20 mouse cellular contexts compared by ENCODE assay signal in the genomic region with DNA sequence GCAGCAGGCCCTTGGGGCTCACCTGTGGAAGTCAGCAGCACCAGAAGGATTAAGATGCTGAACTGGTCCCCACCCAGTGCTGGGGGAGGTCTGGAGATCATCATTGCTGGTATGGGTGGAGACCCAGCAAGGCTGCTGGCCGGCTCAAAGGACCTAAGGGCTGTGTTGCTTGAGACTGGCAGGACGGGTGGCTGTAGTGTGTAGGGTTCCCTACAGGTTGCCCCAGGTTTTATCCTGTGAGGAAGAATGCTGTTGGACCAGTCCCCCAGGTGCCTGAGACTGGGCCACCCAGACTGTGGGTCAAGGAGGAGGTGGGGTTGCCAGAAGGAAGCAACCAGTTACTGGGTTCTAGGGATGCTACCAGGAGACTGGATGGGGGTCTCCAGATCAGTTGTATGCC. TPM values are rescaled to one million over a fixed set of nuclear protein-coding genes. Genes with fewer than 3 reads are reported as not detected.
A peak's percentile ranks its signal among the peaks of the same experiment; 100 is the strongest.
DNase-seq lines count a peak whose midpoint lies in the region; ATAC-seq and TF ChIP-seq lines count a peak whose summit lies in the region.
"Had no signal": no experiment of that assay in that cellular context is flagged by ENCODE, and none has a peak within 500 bp of the region (broad histone marks: within the 10 kb centered on the region; RNA-seq: fewer than 3 reads in every experiment).

Gene Prss22, minus strand, starts transcription at position 200 of the 400 bp plus-strand sequence.

- peaks cover 10% of the 10 kb centered on the region; the same call in 1 of the 2 replicates for H3K36me3 ChIP-seq in erythroblast, embryonic 14.5 days (ENCODE audit: control insufficient read depth)
- no peaks in the 10 kb centered on the region for H3K36me3 ChIP-seq in lung, postnatal 0 days (ENCODE audit: insufficient read depth, low read length)
- no peaks in the 10 kb centered on the region for H3K36me3 ChIP-seq in stomach, embryonic 14.5 days (ENCODE audit: control insufficient read depth, insufficient read depth, low read length)
- no peaks in the 10 kb centered on the region for H3K36me3 ChIP-seq in liver, postnatal 0 days (replicated peaks; ENCODE audit: insufficient read depth, low read length)
- no peaks in the 10 kb centered on the region for H3K36me3 ChIP-seq in forebrain, embryonic 14.5 days (ENCODE audit: control insufficient read depth, insufficient read depth, low read length)
- H3K36me3 ChIP-seq: forebrain, embryonic 15.5 days; liver, embryonic 13.5 days; neural tube, embryonic 15.5 days had no signal

- TF ChIP-seq EP300 in lung, postnatal 0 days (IDR thresholded peaks at IDR 0.05): no peak
- TF ChIP-seq EP300 in liver, postnatal 0 days (IDR thresholded peaks at IDR 0.05; ENCODE audit: low read depth): no peak

- no peaks in the 10 kb centered on the region for H3K9me3 ChIP-seq in erythroblast, embryonic 14.5 days (ENCODE audit: control insufficient read depth, low read length)
- no peaks in the 10 kb centered on the region for H3K9me3 ChIP-seq in lung, postnatal 0 days (ENCODE audit: low read length)
- no peaks in the 10 kb centered on the region for H3K9me3 ChIP-seq in stomach, embryonic 14.5 days (ENCODE audit: control insufficient read depth, low read depth, low read length)
- H3K9me3 ChIP-seq in liver, postnatal 0 days (ENCODE audit: low read length): no peaks in the 10 kb centered on the region
- H3K9me3 ChIP-seq in forebrain, embryonic 14.5 days (replicated peaks; ENCODE audit: control insufficient read depth, low read length): no peaks in the 10 kb centered on the region
- H3K9me3 ChIP-seq: forebrain, embryonic 15.5 days; liver, embryonic 13.5 days; neural tube, embryonic 15.5 days had no signal

- H3K27me3 ChIP-seq in erythroblast, embryonic 14.5 days (ENCODE audit: control insufficient read depth): no peaks in the 10 kb centered on the region
- H3K27me3 ChIP-seq in lung, postnatal 0 days (replicated peaks; ENCODE audit: insufficient read depth, low read length): 0 out of 2 replicates have a peak, but pooled peaks cover 5% of the 10 kb centered on the region
- H3K27me3 ChIP-seq in stomach, embryonic 14.5 days (ENCODE audit: control insufficient read depth, insufficient read depth, low read length): no peaks in the 10 kb centered on the region
- peaks cover 9% of the 10 kb centered on the region; the same call in 1 of the 2 replicates for H3K27me3 ChIP-seq in liver, postnatal 0 days (ENCODE audit: insufficient read depth, low read length)
- H3K27me3 ChIP-seq in forebrain, embryonic 14.5 days (replicated peaks; ENCODE audit: control insufficient read depth, insufficient read depth, low read length): no peaks in the 10 kb centered on the region
- H3K27me3 ChIP-seq: forebrain, embryonic 15.5 days had no signal

- H3K4me3 ChIP-seq in erythroblast, embryonic 14.5 days (replicated peaks): peak within 1 kb of the TSS; percentile 18
- H3K4me3 ChIP-seq in lung, postnatal 0 days (ENCODE audit: low read depth, low read length): no peak within 1 kb of the TSS
- H3K4me3 ChIP-seq in stomach, embryonic 14.5 days (ENCODE audit: low read depth, low read length): no peak within 1 kb of the TSS
- no peak within 1 kb of the TSS for H3K4me3 ChIP-seq in liver, postnatal 0 days (ENCODE audit: low read depth, low read length)
- H3K4me3 ChIP-seq in forebrain, embryonic 14.5 days (ENCODE audit: low read depth, low read length): no peak within 1 kb of the TSS
- H3K4me3 ChIP-seq: forebrain, embryonic 15.5 days; liver, embryonic 13.5 days; neural tube, embryonic 15.5 days had no signal

- no peak for ATAC-seq in erythroblast, adult 5-6 weeks (replicated peaks; ENCODE audit: low FRiP score, poor library complexity, severe bottlenecking)
- ATAC-seq in lung, postnatal 0 days: peak; percentile 35
- ATAC-seq in stomach, embryonic 14.5 days (ENCODE audit: insufficient number of reproducible peaks, insufficient read depth, low FRiP score, low read depth): peak; percentile 53; the same call in 1 of the 2 replicates
- no peak for ATAC-seq in liver, postnatal 0 days
- ATAC-seq in forebrain, embryonic 14.5 days: no peak
- ATAC-seq: forebrain, embryonic 15.5 days; hindbrain, embryonic 16.5 days had no signal

- WGBS in lung, postnatal 0 days: 46% methylated on average over 2 of the region's 2 CpGs
- 46% methylated on average over 2 of the region's 2 CpGs for WGBS in stomach, embryonic 14.5 days
- WGBS in liver, postnatal 0 days (ENCODE audit: insufficient replicate concordance): 59% methylated on average over 2 of the region's 2 CpGs
- 64% methylated on average over 2 of the region's 2 CpGs for WGBS in forebrain, embryonic 14.5 days

- no peak within 1 kb of the TSS for H3K27ac ChIP-seq in lung, postnatal 0 days (ENCODE audit: low read length)
- no peak within 1 kb of the TSS for H3K27ac ChIP-seq in stomach, embryonic 14.5 days (ENCODE audit: low read length)
- no peak within 1 kb of the TSS for H3K27ac ChIP-seq in liver, postnatal 0 days (ENCODE audit: low read depth)
- H3K27ac ChIP-seq in forebrain, embryonic 14.5 days (ENCODE audit: low read depth, low read length): no peak within 1 kb of the TSS
- H3K27ac ChIP-seq: forebrain, embryonic 15.5 days; liver, embryonic 13.5 days; neural tube, embryonic 15.5 days had no signal

- no peak within 1 kb of the TSS for H3K4me2 ChIP-seq in lung, postnatal 0 days (replicated peaks; ENCODE audit: low read depth, low read length)
- H3K4me2 ChIP-seq in stomach, embryonic 14.5 days (replicated peaks; ENCODE audit: low read depth, low read length): 0 out of 2 replicates have a peak within 1 kb of the TSS, but pooled peaks have one; percentile 8
- no peak within 1 kb of the TSS for H3K4me2 ChIP-seq in liver, postnatal 0 days (ENCODE audit: low read depth, low read length)
- no peak within 1 kb of the TSS for H3K4me2 ChIP-seq in forebrain, embryonic 14.5 days (ENCODE audit: low read length)
- H3K4me2 ChIP-seq: forebrain, embryonic 15.5 days; liver, embryonic 13.5 days; neural tube, embryonic 15.5 days had no signal

- peak; percentile 28 for DNase-seq in lung, postnatal 0 days (ENCODE audit: low spot score)
- no peak for DNase-seq in lung, postnatal 14 days
- peak; percentile 74 to 76 for DNase-seq in urinary bladder, postnatal 36 days (ENCODE audit: low spot score in 2 of 2)
- DNase-seq in liver, postnatal 0 days: no peak
- no peak for DNase-seq in forebrain, embryonic 14.5 days (ENCODE audit: low spot score)
- DNase-seq: adrenal gland, postnatal 36 days; cerebellum, postnatal 10 days; gastrocnemius, postnatal 10 days; heart, postnatal 14 days; kidney, adult 18-20 months; kidney, postnatal 25 days; liver, embryonic 13.5 days had no signal

- TF ChIP-seq CTCF in lung, postnatal 0 days (IDR thresholded peaks at IDR 0.05): no peak
- no peak for TF ChIP-seq CTCF in liver, postnatal 0 days (IDR thresholded peaks at IDR 0.05; ENCODE audit: low read depth)

- H3K9ac ChIP-seq in lung, postnatal 0 days (replicated peaks; ENCODE audit: low read depth): no peak within 1 kb of the TSS
- no peak within 1 kb of the TSS for H3K9ac ChIP-seq in stomach, embryonic 14.5 days (replicated peaks; ENCODE audit: low read depth, low read length)
- H3K9ac ChIP-seq in liver, postnatal 0 days (replicated peaks): no peak within 1 kb of the TSS
- H3K9ac ChIP-seq in forebrain, embryonic 14.5 days (ENCODE audit: low read length): no peak within 1 kb of the TSS
- H3K9ac ChIP-seq: forebrain, embryonic 15.5 days; liver, embryonic 13.5 days; neural tube, embryonic 15.5 days had no signal

- peaks cover 5% of the 10 kb centered on the region for H3K4me1 ChIP-seq in erythroblast, embryonic 14.5 days (ENCODE audit: control insufficient read depth)
- H3K4me1 ChIP-seq in lung, postnatal 0 days (ENCODE audit: insufficient read depth, low read depth, low read length): no peaks in the 10 kb centered on the region; the same call in 1 of the 2 replicates
- peaks cover 10% of the 10 kb centered on the region for H3K4me1 ChIP-seq in stomach, embryonic 14.5 days (ENCODE audit: control insufficient read depth, insufficient read depth, low read length)
- peaks cover 4% of the 10 kb centered on the region; the same call in 1 of the 2 replicates for H3K4me1 ChIP-seq in liver, postnatal 0 days (ENCODE audit: insufficient read depth)
- no peaks in the 10 kb centered on the region for H3K4me1 ChIP-seq in forebrain, embryonic 14.5 days (ENCODE audit: control insufficient read depth, insufficient read depth, low read length)

RNA-seq across cellular contexts. Expression of gene Prss22, which starts in this region (rescaled TPM):
- polyA plus RNA-seq in erythroblast, embryonic 14.5 days (2012): 2.9 and 3.4 TPM in 2 replicates
- not detected in 2 replicates for total RNA-seq in erythroblast, adult 5-6 weeks (2015; ENCODE audit: low replicate concordance)
- total RNA-seq in erythroblast, adult 5-6 weeks (2017; ENCODE audit: low replicate concordance): not detected in 2 replicates
- 0.57 and 0.77 TPM in 2 replicates for polyA plus RNA-seq in lung, postnatal 0 days (2015; fragmentation: Nextera tagmentation; extraction: Ambion mirVana)
- polyA plus RNA-seq in stomach, embryonic 14.5 days (2014; fragmentation: Nextera tagmentation; extraction: Ambion mirVana): 1.9 and 3.1 TPM in 2 replicates
- polyA plus RNA-seq in liver, postnatal 0 days (2015; fragmentation: Nextera tagmentation; extraction: Ambion mirVana): not detected in 2 replicates
- not detected in 2 replicates for polyA plus RNA-seq in forebrain, embryonic 14.5 days (2014; fragmentation: Nextera tagmentation; extraction: Ambion mirVana)
- total RNA-seq: adrenal gland, postnatal 36 days; CH12.LX; gastrocnemius, postnatal 10 days; heart, postnatal 14 days; layer of hippocampus, postnatal 14 days had no signal
- polyA plus RNA-seq: forebrain, embryonic 15.5 days; hindbrain, embryonic 16.5 days; liver, embryonic 13.5 days; neural tube, embryonic 15.5 days had no signal

Comparison
In these comparisons a context has a peak if more than half of its experiments do, and no peak if none do; other contexts are left out.
1. Peak in DNase-seq and ATAC-seq in lung, postnatal 0 days; RNA of the gene not detected or under 1 TPM.
2. DNase-seq: peak in urinary bladder, postnatal 36 days (2 of 2); none in lung, postnatal 14 days (single experiment), liver, postnatal 0 days (single experiment) and forebrain, embryonic 14.5 days (single experiment).